Mouse (Mus musculus) megakaryocyte, embryonic 14.5 days (primary cell): ENCODE data around the gene Upb1. TPM values are rescaled to one million over a fixed set of nuclear protein-coding genes. Genes with fewer than 3 reads are reported as not detected.
"Not testable (repeated sequence)": the region's sequence is repeated elsewhere in the genome, so short reads cannot be mapped to it uniquely, and the experiment has no call there.

Experiments
- H3K27me3 ChIP-seq: replicated peaks from 2 replicates; pipeline ENCODE3; 2012; ENCODE audit warnings: inconsistent platforms
- H3K36me3 ChIP-seq: replicated peaks from 2 replicates; pipeline ENCODE3; 2012; ENCODE audit warnings: low read length, inconsistent platforms, mixed read lengths
- H3K4me1 ChIP-seq: 2 replicates; pipeline ENCODE4 v1.6.1; 2012; ENCODE audit warnings: inconsistent platforms
- H3K4me3 ChIP-seq: replicated peaks from 2 replicates; pipeline ENCODE3; 2012; ENCODE audit warnings: moderate library complexity, mild to moderate bottlenecking, inconsistent platforms
- H3K9me3 ChIP-seq: 2 replicates; pipeline ENCODE4 v1.6.1; 2012; ENCODE audit warnings: inconsistent platforms
- FLI1 ChIP-seq: IDR thresholded peaks from 2 replicates; pipeline ENCODE4 v1.6.1; 2012; ENCODE audit warnings: low read length, inconsistent platforms, mixed read lengths
- GATA1 ChIP-seq: IDR thresholded peaks from 3 replicates; pipeline ENCODE4 v1.6.1; 2012; ENCODE audit warnings: mixed read lengths, low read length, inconsistent platforms, borderline replicate concordance
- polyA plus RNA-seq: library from polyadenylated mRNA; stranded (reverse); fragments of >175 nt; gene quantifications from 2 replicates; pipeline ENCODE4 v1.2.3, GENCODE M21; 2012; ENCODE audit warnings: low replicate concordance; ENCODE audit not compliant: insufficient read depth

The Upb1 gene
- polyA plus RNA-seq, 1 experiment = not detected

DNA sequence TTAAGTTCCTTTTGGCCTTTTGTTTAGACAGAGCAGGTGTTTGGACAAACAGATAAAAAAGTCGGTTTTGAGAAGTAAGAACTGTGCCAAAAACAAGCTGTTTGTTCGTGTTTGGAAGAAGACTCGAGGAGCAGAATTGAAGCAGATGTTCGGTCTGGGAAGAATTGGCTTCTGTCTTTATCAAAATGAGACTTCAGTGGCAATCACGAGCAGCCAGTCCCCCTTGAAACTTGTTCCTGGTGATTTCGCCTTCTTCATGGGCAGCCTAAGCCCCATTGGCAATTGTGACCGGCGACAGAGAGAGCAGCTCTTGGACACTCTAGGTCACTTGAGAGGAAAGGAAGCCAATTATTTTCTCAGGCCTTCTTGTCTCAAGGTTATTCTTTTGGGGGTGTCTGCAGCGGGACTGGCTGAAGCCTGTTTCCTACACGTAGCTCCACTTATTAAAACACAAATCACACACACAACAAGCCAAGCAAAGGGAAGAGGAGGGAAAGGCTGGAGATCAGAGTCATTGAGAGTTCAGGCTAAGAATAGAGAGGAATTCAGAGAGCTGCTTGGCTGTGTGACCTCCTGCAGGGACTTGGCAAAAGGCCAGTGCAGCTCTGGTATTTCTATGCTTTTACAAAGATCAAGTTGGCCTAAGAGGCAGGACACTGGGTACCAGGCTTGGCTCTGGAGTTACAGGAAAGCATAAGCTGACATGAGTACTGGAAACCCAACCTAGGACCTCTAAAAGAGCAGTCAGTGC is 50.3 kb downstream of the Upb1 start:
- no peaks in the 10 kb centered on the region for H3K36me3 ChIP-seq
- no peak overlapping the region for H3K4me3 ChIP-seq
- peaks cover 19% of the 10 kb centered on the region for H3K4me1 ChIP-seq
- H3K9me3 ChIP-seq = no peaks in the 10 kb centered on the region
- TF ChIP-seq GATA1 (no peak), FLI1 (no peak)
- peaks cover 39% of the 10 kb centered on the region for H3K27me3 ChIP-seq

DNA sequence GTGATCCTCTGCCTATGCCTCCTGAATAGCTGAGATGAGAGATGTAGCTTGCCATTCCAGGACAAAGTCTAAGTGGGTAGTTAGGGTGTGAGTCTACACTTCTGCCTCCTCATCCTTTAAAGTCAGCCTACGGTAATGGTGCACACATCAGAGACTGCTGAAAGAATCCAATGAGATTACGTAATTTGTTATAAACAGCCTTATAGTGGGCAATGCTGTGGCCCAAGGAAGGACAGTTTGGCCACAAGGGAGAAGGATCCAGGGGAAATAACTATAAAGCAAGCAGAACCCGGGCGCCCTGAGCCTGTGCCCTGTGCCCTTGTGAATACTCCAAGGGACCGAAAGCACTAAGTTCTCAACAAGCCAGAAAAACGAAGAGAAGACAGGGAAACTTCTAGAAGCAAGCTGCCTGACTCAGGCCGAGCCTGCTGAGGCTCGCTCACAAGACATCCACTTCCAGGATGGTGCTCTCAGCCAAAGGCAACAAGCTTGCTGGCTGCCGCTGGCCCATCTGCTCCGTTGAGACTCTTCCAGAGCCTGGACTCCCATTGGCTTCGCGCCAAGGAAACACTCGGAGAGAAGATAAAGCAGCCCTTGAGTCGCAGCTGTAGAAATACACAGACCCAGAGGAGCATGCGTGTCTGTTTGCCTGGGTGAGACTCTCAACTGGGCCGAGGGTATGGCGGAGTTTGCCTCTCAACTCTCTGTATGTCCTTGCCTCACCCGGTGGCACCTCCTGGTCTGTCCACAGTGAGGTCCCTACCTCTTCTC is 55.3 kb downstream of the Upb1 start:
- H3K36me3 ChIP-seq, H3K4me3 ChIP-seq, H3K27me3 ChIP-seq, H3K9me3 ChIP-seq, H3K4me1 ChIP-seq: not testable (repeated sequence)

DNA sequence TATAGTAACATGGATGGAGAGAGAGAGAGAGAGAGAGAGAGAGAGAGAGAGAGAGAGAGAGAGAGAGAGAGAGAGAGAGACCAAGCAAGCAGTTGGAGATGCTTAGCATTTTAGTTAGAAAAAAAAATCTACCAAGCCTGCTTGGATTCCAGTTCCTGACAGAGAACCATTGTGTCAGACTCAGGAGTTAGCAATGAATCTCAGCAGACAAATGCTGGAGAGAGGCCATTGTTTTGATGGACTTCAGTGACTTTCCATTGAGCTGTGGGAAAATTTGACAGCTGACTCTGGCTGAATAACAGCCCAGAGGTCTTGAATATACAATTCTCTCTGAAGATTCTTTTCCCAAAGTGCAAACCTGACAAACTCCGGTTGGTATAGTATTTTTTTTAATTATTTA is 56.9 kb downstream of the Upb1 start:
- no peak for TF ChIP-seq FLI1
- TF ChIP-seq GATA1 = no peak
- Histone ChIP-seq H3K4me1 (0 out of 2 replicates have a peak, but pooled peaks cover 2% of the 10 kb centered on the region), H3K9me3 (peaks cover 9% of the 10 kb centered on the region), H3K4me3 (no peak overlapping the region), H3K36me3 (no peaks in the 10 kb centered on the region), H3K27me3 (no peaks in the 10 kb centered on the region)

DNA sequence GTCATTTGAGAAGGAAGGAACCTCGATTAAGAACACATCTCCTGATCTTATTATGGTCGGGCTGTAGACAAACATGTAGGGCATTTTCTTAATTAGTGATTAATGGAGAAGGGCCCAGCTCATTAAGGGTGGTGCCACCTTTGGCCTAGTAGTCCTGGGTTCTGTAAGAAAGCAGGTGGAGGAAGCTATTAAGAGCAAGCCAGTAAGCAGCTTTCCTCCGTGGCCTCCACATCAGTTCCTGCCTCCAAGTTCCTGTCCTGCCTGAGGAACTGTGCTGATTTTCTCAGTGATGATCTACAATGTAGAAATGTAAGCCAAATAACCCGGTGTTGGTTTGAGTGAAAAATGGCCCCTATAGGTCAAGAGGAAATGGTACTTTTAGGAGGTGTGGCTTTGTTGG is 57.4 kb downstream of the Upb1 start:
- Histone ChIP-seq H3K4me3 (no peak overlapping the region), H3K27me3 (no peaks in the 10 kb centered on the region), H3K9me3 (peaks cover 9% of the 10 kb centered on the region), H3K36me3 (no peaks in the 10 kb centered on the region), H3K4me1 (0 out of 2 replicates have a peak, but pooled peaks cover 2% of the 10 kb centered on the region)
- no peak for TF ChIP-seq FLI1
- no peak for TF ChIP-seq GATA1

DNA sequence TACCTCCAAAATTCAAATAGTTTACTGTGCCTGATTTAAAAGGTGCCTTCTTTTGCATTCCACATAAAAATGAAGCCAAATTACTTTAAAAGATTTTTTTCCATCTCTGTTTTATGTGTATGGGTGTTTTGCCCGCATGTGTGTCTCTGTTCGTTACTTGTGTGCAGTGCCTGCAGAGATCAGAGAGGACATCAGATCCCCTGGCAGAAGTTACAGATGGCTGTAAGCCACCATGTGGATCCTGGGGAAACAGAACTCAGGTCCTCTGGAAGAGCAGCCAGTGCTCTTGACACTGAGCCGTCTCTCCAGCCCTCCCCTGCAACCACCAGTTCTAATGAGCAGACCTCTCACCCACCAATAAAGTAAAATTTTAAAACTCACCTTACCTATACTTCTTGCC is 61.8 kb downstream of the Upb1 start:
- no peak for TF ChIP-seq GATA1
- no peak for TF ChIP-seq FLI1
- H3K36me3 ChIP-seq = no peaks in the 10 kb centered on the region
- H3K4me3 ChIP-seq = no peak overlapping the region
- peaks cover 23% of the 10 kb centered on the region for H3K4me1 ChIP-seq
- peaks cover 9% of the 10 kb centered on the region for H3K9me3 ChIP-seq
- H3K27me3 ChIP-seq = no peaks in the 10 kb centered on the region

DNA sequence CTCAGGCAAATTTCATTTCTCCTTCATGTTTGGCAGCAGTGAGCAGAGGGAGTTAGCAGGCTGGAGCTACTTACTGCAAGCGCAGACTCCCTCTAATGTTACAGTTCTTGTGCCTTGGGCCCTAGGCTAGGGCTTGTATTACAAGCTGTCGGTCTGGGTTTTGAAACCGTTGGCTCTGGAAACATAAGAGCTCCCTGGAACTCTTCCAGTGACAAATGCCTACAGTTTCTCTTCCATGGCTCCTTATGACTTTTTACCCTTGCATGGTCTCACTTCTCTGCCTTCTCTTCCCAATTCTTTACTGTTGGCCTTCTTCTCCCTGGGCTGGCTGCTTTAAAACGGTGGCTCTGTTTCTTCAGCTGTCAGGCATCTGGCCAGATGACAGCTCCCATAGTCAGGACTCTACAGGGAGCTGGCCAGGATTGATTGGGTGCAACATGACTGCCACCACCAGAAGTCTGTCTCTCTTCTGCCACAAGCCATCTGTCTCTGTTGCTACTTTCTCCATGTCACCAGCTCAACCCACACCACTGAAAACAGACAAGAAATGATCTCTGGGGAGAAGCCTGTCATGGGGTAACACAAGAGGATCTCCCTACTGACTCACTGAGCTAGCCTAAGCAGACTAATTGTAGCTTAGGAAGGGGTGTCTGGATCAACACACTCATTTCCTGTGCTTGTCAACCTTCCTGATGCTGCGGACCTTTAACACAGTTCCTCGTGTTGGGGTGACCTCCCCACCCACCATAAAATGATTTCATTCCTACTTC is 65.1 kb downstream of the Upb1 start:
- H3K27me3 ChIP-seq = no peaks in the 10 kb centered on the region
- H3K36me3 ChIP-seq = no peaks in the 10 kb centered on the region
- peaks cover 23% of the 10 kb centered on the region for H3K4me1 ChIP-seq
- 0 out of 2 replicates have a peak, but pooled peaks cover 6% of the 10 kb centered on the region for H3K9me3 ChIP-seq
- TF ChIP-seq FLI1 = no peak
- TF ChIP-seq GATA1 = no peak
- no peak overlapping the region for H3K4me3 ChIP-seq

DNA sequence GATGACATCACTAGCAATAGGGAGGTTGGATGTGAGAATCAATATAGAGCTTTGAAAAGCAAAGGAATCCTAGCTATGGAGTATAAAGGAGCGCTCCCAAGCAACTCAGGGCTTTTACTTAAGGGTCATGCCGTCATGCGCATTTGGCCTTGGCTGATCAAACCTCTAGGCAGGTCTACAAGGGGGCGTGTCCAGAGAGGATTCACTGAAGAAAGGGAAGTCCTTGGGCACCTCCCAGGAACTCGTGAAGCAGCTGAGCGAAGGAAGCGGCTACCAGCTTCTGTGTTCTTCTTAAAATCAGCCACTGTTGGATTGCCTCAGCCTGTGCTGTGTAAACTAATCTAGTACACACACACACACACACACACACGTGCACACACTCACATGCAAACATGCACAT is 72.5 kb downstream of the Upb1 start:
- peaks cover 17% of the 10 kb centered on the region for H3K4me1 ChIP-seq
- no peak overlapping the region for H3K4me3 ChIP-seq
- H3K36me3 ChIP-seq = no peaks in the 10 kb centered on the region
- H3K27me3 ChIP-seq = no peaks in the 10 kb centered on the region
- 0 out of 2 replicates have a peak, but pooled peaks cover 6% of the 10 kb centered on the region for H3K9me3 ChIP-seq
- TF ChIP-seq FLI1 (no peak), GATA1 (no peak)

DNA sequence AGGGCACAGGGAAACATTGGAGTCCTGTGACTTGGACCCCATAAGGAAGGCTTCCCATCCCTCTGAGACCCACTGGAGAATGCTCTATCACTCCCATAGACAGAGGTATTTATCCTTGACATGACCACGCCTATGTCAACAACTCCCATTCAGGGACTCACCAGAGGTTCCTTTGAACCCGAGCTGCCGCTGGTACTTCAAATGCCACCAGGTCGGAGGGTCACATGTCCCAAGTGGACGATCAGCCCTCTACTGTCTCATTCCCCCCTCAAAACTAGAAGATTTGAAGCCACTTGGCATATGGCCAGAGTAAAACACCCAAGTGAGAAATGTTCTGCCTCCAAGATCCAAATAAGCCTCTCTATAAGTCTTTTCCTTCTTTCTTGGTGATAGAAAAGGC is 73.7 kb downstream of the Upb1 start:
- H3K4me1 ChIP-seq = peaks cover 17% of the 10 kb centered on the region
- no peak for TF ChIP-seq FLI1
- no peaks in the 10 kb centered on the region for H3K36me3 ChIP-seq
- H3K9me3 ChIP-seq = no peaks in the 10 kb centered on the region
- H3K4me3 ChIP-seq = no peak overlapping the region
- H3K27me3 ChIP-seq = no peaks in the 10 kb centered on the region

DNA sequence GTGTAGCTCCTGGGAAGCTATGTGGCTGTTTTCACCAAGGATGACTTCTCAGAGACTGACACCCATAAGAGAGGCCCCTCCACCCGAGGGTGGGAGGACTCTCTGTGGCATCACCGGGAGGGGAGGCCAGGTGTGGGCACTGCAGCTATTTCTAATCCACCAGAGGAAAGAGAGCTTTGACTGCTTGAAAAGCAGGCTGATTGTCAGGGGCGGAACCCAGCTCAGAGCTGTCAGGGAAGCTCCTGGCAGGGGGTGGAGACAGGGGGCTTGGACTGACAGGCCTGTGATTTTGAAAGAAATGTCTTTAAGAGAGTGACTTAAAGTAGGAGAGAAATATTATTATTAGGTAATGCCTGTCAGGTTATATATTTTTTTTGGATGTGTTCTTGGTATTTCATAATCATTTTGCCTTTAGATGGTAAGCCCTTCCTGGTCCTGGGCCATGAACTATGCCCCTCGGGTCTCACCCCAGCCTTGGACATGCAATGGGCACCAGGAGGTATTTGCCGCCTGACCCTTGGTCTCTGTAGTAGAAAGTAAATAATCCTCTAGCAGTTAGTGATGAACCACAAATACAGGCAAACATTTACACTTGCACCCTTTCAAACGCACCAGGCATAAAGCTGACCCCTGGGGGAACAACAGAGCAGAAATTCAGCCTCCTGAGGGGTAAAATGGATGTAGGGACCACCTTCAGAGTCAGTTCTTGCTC is 74.4 kb downstream of the Upb1 start:
- peaks cover 17% of the 10 kb centered on the region for H3K4me1 ChIP-seq

More for the DNA sequence above, 74.4 kb downstream of the Upb1 start:
- H3K4me3 ChIP-seq, H3K36me3 ChIP-seq, H3K27me3 ChIP-seq, H3K9me3 ChIP-seq: not testable (repeated sequence)
